30 mouse cellular contexts compared by ENCODE assay signal in genomic region chr7:19014452-19014851, GRCm38 (mm10). TPM values are rescaled to one million over a fixed set of nuclear protein-coding genes. Genes with fewer than 3 reads are reported as not detected.
DNase-seq lines count a peak whose midpoint lies in the region; TF ChIP-seq lines count a peak whose summit lies in the region.
"Had no signal": no experiment of that assay in that cellular context is flagged by ENCODE, and none has a peak within 500 bp of the region (broad histone marks: within the 10 kb centered on the region; RNA-seq: fewer than 3 reads in every experiment).

No protein-coding gene starts in this region.

- DNase-seq in heart, embryonic 10.5 days (ENCODE audit: low spot score): no peak
- DNase-seq in heart, adult 11 months: no peak
- DNase-seq in kidney, adult 2 months: no peak
- DNase-seq in kidney, postnatal 25 days: no peak
- no peak for DNase-seq in testis, postnatal 14 days (ENCODE audit: low spot score)
- DNase-seq in testis, postnatal 10 days (ENCODE audit: low spot score): peak; percentile 54
- DNase-seq in gastrocnemius, adult 2 months: no peak
- DNase-seq: adrenal gland, adult 8-10 months; cerebellum, adult 8-10 months; lung, embryonic 14.5 days; lung, postnatal 36 days; midbrain, embryonic 14.5 days; right cerebral cortex, postnatal 14 days; thymus, postnatal 25 days had no signal

- H3K27me3 ChIP-seq in heart, embryonic 10.5 days (ENCODE audit: insufficient read depth, poor library complexity, severe bottlenecking): no peaks in the 10 kb centered on the region
- H3K27me3 ChIP-seq in kidney, adult 2 months (replicated peaks; ENCODE audit: control insufficient read depth, insufficient read depth, low read length): no peaks in the 10 kb centered on the region
- H3K27me3 ChIP-seq in testis, adult 2 months (ENCODE audit: control insufficient read depth, insufficient read depth, low read length): no peaks in the 10 kb centered on the region
- H3K27me3 ChIP-seq: embryonic facial prominence, embryonic 13.5 days; kidney, embryonic 15.5 days; limb, embryonic 15.5 days; neural tube, embryonic 12.5 days had no signal

- intact Hi-C loops in gastrocnemius, adult 2 months (cut with DNase I): no loop called here

- TF ChIP-seq POLR2A in kidney, adult 2 months (IDR thresholded peaks at IDR 0.05; ENCODE audit: low read depth, low read length): no peak
- no peak for TF ChIP-seq POLR2A in testis, adult 2 months (IDR thresholded peaks at IDR 0.05; ENCODE audit: control insufficient read depth, low read depth, low read length)

- no peaks in the 10 kb centered on the region for H3K36me3 ChIP-seq in heart, embryonic 10.5 days
- H3K36me3 ChIP-seq in kidney, adult 2 months (ENCODE audit: control insufficient read depth, insufficient read depth, low read length): no peaks in the 10 kb centered on the region
- H3K36me3 ChIP-seq in testis, adult 2 months (ENCODE audit: control insufficient read depth, insufficient read depth, low read length): no peaks in the 10 kb centered on the region
- H3K36me3 ChIP-seq: embryonic facial prominence, embryonic 13.5 days; forebrain, embryonic 12.5 days; kidney, embryonic 15.5 days; limb, embryonic 15.5 days; neural tube, embryonic 12.5 days had no signal

- H3K9me3 ChIP-seq in heart, embryonic 10.5 days: no peaks in the 10 kb centered on the region
- H3K9me3 ChIP-seq: embryonic facial prominence, embryonic 13.5 days; forebrain, embryonic 12.5 days; kidney, embryonic 15.5 days; limb, embryonic 15.5 days; neural tube, embryonic 12.5 days had no signal

- peaks cover 30% of the 10 kb centered on the region for H3K4me1 ChIP-seq in heart, embryonic 10.5 days
- no peaks in the 10 kb centered on the region for H3K4me1 ChIP-seq in kidney, adult 2 months (ENCODE audit: control insufficient read depth, insufficient read depth, low read length)
- H3K4me1 ChIP-seq in testis, adult 2 months (ENCODE audit: control insufficient read depth, insufficient read depth, low read length): peaks cover 25% of the 10 kb centered on the region

- TF ChIP-seq CTCF in kidney, adult 2 months (conservative IDR thresholded peaks at IDR 0.05; ENCODE audit: insufficient read depth, insufficient read length, low read depth, low read length): peak; percentile 12; the same call in 1 of the 2 replicates
- 0 out of 2 replicates have a peak, but pooled peaks have one; percentile 12 for TF ChIP-seq CTCF in testis, adult 2 months (IDR thresholded peaks at IDR 0.05; ENCODE audit: control insufficient read depth, insufficient read depth, insufficient replicate concordance, low read depth, low read length)
- TF ChIP-seq CTCF in gastrocnemius, adult 2 months (IDR thresholded peaks at IDR 0.05): no peak

- H3K27ac ChIP-seq in heart, embryonic 10.5 days: 0 out of 2 replicates have a peak overlapping the region, but pooled peaks have one; percentile 16
- no peak overlapping the region for H3K27ac ChIP-seq in kidney, adult 2 months (ENCODE audit: insufficient read depth, low read depth, low read length)
- H3K27ac ChIP-seq in testis, adult 2 months (ENCODE audit: control insufficient read depth, insufficient read depth, low read depth, low read length): no peak overlapping the region
- H3K27ac ChIP-seq in gastrocnemius, adult 2 months: no peak overlapping the region
- H3K27ac ChIP-seq: embryonic facial prominence, embryonic 13.5 days; forebrain, embryonic 12.5 days; kidney, embryonic 15.5 days; left cerebral cortex, adult 2 months; limb, embryonic 15.5 days; neural tube, embryonic 12.5 days had no signal

- WGBS in heart, embryonic 10.5 days: 50% methylated on average over 15 of the region's 15 CpGs
- WGBS in kidney, adult 2 months: 75% methylated on average over 15 of the region's 15 CpGs

- H3K4me3 ChIP-seq in heart, embryonic 10.5 days: no peak overlapping the region
- H3K4me3 ChIP-seq in kidney, adult 2 months (ENCODE audit: insufficient read depth, low read depth, low read length): no peak overlapping the region
- H3K4me3 ChIP-seq in testis, adult 2 months (ENCODE audit: control insufficient read depth, low read depth, low read length): no peak overlapping the region
- no peak overlapping the region for H3K4me3 ChIP-seq in gastrocnemius, adult 2 months
- H3K4me3 ChIP-seq: embryonic facial prominence, embryonic 13.5 days; erythroblast, embryonic 14.5 days; forebrain, embryonic 12.5 days; kidney, embryonic 15.5 days; left cerebral cortex, adult 2 months; limb, embryonic 15.5 days; neural tube, embryonic 12.5 days had no signal

RNA-seq across cellular contexts. Expression of gene Foxa3, which starts 8.9 kb away (rescaled TPM):
- 0.36 and 8.6 TPM in 2 replicates for polyA plus RNA-seq in heart, embryonic 10.5 days (2016; fragmentation: Nextera tagmentation; extraction: Ambion mirVana)
- polyA plus RNA-seq in kidney, adult 2 months (2012; rRNA removed): 0.13 and 0.16 TPM in 2 replicates
- 2.1 and 2.3 TPM in 2 replicates for polyA plus RNA-seq in testis, adult 2 months (2012; rRNA removed)
- total RNA-seq in gastrocnemius, adult 2 months (2021): not detected
- total RNA-seq: layer of hippocampus, postnatal 10 days; left cerebral cortex, adult 2 months; left cerebral cortex, postnatal 36 days; megakaryocyte-erythroid progenitor cell, adult 5-6 weeks had no signal
- polyA plus RNA-seq: forebrain, embryonic 12.5 days; heart, postnatal 0 days; hindbrain, embryonic 11.5 days; inflammation-experienced regulatory T-cells, adult 6 months; midbrain, embryonic 14.5 days had no signal

RNA-seq across cellular contexts. Expression of gene Sympk, which starts 9.7 kb away (rescaled TPM):
- 34.0 and 44.5 TPM in 2 replicates for polyA plus RNA-seq in heart, embryonic 10.5 days (2016; fragmentation: Nextera tagmentation; extraction: Ambion mirVana)
- polyA plus RNA-seq in kidney, adult 2 months (2012; rRNA removed): 59.8 and 68.9 TPM in 2 replicates
- 196 and 222 TPM in 2 replicates for polyA plus RNA-seq in testis, adult 2 months (2012; rRNA removed)
- total RNA-seq in gastrocnemius, adult 2 months (2021): 10 to 100 TPM; 70.9 to 81.5 TPM

RNA-seq across cellular contexts. Expression of gene Irf2bp1, which starts 10.6 kb away (rescaled TPM):
- 14.9 and 27.0 TPM in 2 replicates for polyA plus RNA-seq in heart, embryonic 10.5 days (2016; fragmentation: Nextera tagmentation; extraction: Ambion mirVana)
- 18.1 and 21.1 TPM in 2 replicates for polyA plus RNA-seq in kidney, adult 2 months (2012; rRNA removed)
- polyA plus RNA-seq in testis, adult 2 months (2012; rRNA removed): 4.9 and 5.4 TPM in 2 replicates
- 10 to 100 TPM; 18.2 to 20.5 TPM for total RNA-seq in gastrocnemius, adult 2 months (2021)

RNA-seq across cellular contexts. Expression of gene Mypop, which starts 23.4 kb away (rescaled TPM):
- polyA plus RNA-seq in heart, embryonic 10.5 days (2016; fragmentation: Nextera tagmentation; extraction: Ambion mirVana): 2.1 and 3.3 TPM in 2 replicates
- polyA plus RNA-seq in kidney, adult 2 months (2012; rRNA removed): 7.6 and 8.7 TPM in 2 replicates
- polyA plus RNA-seq in testis, adult 2 months (2012; rRNA removed): 35.6 and 42.9 TPM in 2 replicates
- total RNA-seq in gastrocnemius, adult 2 months (2021): 1 to 10 TPM; 6.3 to 6.7 TPM

RNA-seq across cellular contexts. Expression of gene Nanos2, which starts 27.3 kb away (rescaled TPM):
- not detected in 2 replicates for polyA plus RNA-seq in heart, embryonic 10.5 days (2016; fragmentation: Nextera tagmentation; extraction: Ambion mirVana)
- polyA plus RNA-seq in kidney, adult 2 months (2012; rRNA removed): not detected in 2 replicates
- polyA plus RNA-seq in testis, adult 2 months (2012; rRNA removed): 0.08 and 0.10 TPM in 2 replicates
- total RNA-seq in gastrocnemius, adult 2 months (2021): not detected
- total RNA-seq: adrenal gland, adult 8-10 months; common myeloid progenitor, adult 5-6 weeks; gastrocnemius, postnatal 4 days; megakaryocyte-erythroid progenitor cell, adult 5-6 weeks had no signal
- polyA plus RNA-seq: embryonic facial prominence, embryonic 13.5 days; erythroblast, embryonic 14.5 days; heart, postnatal 0 days; hindbrain, embryonic 11.5 days; inflammation-experienced regulatory T-cells, adult 6 months; kidney, embryonic 15.5 days; limb, embryonic 15.5 days; lung, embryonic 14.5 days had no signal
